Mouse (Mus musculus) thymus, postnatal 4 days (tissue): ENCODE measurements at regions not wholly inside any gene's neighbourhood (a gene's known extent, or its start where the extent isn't known, plus 50 kb on each side); places are given as distances from the start of the nearest gene placed in this dataset.

ENCODE experiments used
- DNase-seq: peaks from one replicate; pipeline ENCODE4 v3.0.0; 2021

DNA sequence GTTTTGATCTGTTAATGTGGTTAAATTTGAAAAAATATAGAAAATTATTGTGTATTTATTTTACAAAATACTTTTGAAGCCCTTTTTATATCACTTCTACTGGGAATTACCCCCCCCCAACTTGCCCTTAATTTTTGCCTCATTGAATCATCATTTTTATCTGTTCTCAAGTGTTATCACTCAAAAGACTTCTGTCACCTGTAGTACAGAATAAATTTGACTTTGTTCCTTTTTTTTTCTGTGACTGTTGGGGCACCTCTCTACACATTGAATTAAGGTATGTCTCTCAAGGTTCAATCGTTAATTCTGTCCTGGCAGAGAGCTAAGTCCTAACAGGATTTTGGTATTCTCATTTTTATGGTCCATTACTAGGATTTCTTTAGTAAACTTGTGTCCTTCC lies 1123.0 kb upstream of the Cited2 start:
- no peak for DNase-seq

DNA sequence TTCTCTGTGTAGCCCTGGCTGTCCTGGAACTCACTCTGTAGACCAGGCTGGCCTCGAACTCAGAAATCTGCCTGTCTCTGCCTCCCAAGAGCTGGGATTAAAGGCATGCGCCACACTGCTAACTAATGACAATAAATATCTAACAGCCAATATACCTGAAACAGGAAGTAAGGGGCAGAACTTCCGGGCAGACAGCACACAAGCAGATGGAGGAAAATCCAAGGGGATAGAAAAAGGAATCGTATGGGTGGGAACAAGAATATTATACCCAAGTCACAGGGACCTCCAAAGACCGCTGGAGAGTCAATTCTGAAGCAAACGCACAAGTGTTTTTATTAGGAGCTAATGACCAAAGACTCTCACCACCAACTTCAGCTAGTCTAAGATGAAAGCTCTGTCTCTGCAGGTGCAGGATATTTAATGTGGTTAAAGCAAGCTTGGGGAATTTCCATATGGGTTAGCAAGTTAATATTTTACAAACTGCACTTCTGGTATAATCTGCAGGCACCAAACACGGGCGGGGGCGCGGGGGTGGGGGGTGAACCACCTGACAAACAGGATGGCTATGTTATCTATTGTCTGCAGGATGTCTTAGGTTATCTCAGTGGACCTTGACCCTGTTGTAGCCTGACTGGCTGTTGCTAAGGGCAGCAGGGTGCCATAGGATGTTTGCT lies 1122.3 kb upstream of the Cited2 start:
- DNase-seq, result no peak

DNA sequence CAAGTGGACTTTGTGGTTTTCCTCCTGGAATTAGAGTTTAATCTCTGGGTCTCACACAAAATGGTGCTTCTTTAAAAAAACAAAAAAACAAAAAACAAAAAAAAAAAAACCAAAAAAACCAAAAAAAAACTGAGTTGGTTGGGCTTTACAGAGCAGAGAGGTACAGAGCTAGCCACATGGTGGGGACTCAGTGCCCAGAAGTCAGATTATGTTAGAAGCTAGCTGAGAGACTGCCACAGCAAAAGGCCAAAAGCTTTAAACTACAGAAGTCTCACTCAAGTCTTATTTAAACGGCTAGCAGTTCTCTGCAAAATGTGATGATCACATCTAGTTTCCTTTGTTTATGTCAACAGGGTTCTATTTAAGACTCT lies 1121.8 kb upstream of the Cited2 start:
- no peak for DNase-seq

DNA sequence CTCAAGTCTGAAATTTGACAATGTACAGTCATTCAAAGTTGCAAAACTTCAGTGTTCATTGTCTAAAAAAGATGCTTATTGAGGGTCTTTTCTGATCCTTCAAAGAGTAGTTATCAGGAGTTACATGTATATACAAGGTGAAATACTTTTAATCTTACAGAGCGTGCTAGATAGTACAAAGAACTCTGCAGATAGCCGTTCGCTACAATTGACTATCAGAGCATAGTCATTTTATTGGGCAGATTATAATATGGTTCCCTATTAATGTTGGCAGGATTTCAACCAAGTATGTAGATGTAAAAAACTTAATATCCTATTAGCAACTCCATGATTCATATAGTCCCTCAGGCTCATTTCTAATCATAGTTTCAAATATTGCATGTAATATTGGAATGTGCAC lies 1114.7 kb upstream of the Cited2 start:
- DNase-seq, result no peak

DNA sequence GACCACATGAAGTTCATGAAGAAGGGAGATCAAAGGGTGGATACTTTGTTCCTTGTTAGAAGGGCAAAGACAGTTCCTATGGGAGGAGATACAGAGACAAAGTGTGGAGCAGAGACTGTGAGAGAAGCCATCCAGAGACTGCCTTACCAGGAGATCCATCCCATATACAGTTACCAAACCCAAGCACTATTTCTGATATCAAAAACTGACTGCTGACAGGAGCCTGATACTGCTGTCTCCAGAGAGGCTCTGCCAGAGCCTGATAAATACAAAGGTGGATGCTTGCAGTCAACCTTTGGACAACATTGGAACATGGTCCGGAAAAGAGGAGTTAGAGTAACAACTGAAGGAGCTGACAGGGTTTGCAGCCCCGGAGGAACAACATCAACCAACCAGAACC lies 1104.3 kb upstream of the Cited2 start:
- no peak for DNase-seq

DNA sequence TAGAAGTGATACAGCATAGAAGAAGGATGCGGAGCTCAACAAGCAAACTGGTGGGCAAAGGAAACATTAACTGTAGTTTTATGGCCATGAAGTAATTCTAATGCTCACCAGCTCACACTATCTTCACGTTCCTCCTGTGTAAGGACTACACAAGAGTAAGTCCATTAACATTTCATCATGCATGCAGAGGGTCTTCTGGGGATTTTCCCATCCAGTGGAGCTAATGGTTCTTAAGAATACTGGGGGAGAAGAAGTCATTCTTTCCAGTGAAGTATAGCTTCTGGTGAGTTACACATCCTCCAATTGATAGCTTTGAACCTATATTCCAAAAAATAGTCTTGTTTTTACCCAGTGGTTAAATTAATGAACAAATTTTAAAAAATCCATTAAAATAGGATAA lies 1103.4 kb upstream of the Cited2 start:
- DNase-seq, result no peak

DNA sequence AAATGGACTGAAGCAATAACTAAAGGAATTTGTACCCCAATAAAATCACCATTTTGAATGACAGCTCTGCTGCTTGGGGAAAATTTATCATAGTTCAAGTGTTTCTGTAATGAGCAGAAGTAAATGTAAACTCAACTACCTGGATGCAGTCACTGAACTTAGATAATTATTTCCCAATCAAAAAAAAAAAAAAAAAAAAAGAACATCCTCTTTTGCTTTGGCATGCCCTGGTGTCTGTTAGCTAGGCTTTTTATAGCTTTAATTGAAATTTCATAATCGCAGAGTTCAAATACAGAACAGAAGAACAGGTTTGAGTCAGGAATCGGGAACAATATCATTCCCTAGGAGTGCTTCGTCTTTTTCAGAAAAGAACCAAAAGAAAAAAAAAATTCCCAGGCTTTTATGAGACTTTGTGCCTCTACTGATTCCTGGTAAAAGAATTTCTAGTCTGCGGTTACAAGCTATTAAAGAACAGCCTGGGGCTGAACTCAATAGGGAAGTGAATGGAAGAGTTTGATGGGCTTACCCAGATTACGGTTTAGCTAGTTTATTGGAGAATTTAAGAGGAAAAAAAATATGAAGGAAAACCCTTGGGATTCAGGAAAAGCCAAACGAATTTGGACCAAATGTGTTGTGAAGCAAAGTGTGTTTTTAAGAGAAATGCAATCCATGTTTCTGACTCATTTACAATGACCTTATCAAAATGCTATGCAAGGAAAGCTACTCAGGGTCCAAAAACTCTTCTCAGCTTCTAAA lies 1102.0 kb upstream of the Cited2 start:
- DNase-seq, result no peak

DNA sequence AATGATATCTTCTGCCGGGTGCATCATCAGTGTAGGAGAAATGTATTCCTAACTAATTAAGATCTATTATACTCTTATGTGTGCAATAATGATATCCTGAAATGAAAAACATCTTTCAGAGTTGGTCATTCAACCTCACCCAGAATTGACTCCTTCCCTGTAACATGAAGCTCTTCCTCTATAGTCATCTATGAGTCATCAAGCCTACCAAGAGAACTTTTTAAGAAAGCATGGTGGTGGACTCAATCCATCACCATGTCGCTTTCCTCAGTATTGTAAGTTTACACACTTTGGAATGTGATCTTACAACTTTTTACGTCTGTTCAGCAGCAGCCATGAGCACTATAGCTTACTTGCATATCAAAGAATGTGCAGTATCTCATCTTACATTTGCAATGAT lies 1100.2 kb upstream of the Cited2 start:
- DNase-seq, result no peak

DNA sequence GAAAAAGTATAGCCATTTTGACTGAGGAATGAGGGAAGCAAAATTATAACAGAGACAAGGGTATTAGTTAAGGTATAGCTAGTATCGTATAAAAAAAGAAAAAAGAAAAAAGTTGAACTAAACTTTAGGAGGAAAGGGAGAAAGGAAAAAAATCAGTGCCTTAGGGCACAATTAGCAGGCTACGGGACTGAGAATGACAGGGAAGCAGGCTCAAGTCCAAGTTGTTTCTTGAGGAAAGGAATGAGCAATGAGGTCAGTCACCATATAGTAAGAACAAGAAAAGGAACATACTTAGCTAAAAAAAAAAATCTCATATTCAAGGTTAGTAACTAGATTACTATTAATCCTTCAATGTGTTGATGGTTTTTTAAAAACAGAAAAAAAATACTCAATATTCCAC lies 1089.8 kb upstream of the Cited2 start:
- no peak for DNase-seq

DNA sequence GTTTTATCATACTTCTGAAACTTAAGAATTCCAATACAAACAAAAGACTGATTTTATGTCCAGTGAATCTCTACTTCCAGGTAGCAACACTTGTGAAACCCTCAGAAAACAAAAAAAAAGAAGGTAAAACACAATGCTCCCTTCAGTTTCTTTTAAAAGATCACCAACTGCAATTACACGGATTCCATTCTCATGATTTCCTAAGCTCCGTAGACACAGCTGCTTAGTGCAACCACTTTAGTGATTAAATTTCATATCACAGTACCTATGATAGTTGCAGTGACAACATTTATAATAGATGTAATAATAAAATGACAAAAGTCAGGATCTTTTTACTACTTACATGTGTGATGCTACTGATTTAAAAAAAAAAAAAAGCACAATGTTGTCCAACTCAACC lies 1087.6 kb upstream of the Cited2 start:
- no peak for DNase-seq

DNA sequence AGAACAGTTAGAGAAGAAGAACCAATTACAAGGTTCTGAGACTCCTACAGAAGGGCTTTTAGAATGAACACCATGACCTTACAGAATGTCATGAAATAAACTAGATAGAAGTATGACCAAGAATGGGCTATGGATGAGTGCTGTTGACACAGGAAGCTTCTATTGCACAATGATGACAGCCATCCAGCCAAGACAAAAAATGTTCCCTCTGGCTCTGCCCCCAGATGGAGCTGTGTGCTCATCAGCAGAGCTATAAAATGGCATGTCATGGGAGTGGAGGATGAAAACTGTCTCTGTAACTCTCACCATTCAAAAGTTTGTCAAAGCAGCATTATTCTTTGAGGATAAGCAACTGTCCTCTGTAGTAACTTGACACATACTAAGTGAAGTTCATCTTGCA lies 1086.0 kb upstream of the Cited2 start:
- DNase-seq, result no peak

DNA sequence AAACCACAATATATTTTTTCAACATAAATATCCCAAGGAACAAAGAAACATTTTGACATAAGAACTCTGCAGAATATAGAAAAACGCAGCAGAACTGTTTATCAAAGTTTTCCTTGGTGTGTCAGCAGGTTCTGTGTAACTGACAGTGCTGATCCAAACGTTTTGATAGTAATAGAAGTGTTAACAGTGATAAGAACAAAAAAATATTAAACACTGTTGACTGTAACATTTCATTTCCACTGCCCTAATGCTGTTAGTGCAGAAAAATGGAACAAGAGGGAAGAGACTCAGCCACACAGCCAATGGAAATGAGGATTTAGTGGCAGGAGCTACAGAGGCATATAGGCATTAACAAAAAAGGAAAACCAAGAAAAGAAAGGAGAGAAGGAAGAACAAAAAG lies 1084.9 kb upstream of the Cited2 start:
- DNase-seq, result no peak

DNA sequence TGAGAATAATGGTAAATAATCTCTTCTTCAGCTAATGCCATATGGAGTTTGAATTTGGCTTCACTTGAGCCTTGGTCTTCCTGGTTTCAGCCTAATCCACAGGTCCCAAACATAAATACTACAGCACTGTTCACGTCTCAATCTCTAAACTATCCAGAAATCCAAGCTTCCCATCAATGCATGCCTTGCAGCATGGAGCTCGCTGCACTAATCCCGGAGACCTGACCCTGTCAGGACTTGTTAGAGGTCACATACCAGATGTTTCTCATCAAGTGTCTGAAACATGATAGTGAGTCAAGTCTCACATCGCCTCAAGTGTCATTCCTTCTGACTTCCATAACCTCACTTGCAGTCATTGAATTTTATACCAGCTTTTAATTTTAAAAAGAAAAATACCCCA lies 1082.9 kb upstream of the Cited2 start:
- no peak for DNase-seq

DNA sequence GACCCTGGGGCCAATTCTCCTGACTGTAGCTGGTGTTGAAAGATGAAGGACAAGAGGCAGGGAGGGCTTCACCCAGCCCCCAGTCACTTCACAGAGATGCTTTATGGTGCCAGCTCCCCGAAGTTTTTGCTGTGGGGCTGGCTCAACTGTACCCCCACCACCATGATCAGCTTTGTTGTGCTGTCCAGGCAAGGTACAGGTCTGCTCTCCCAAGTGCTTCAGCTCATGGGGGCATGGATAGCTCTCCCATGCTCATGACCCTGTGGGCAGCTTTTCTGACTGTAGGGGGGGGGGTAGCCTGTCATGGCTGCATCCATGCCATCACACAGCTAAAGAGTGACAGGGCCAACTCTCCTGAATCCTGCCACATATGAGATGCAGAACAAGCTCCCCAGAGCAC lies 1072.9 kb upstream of the Cited2 start:
- DNase-seq, result no peak

DNA sequence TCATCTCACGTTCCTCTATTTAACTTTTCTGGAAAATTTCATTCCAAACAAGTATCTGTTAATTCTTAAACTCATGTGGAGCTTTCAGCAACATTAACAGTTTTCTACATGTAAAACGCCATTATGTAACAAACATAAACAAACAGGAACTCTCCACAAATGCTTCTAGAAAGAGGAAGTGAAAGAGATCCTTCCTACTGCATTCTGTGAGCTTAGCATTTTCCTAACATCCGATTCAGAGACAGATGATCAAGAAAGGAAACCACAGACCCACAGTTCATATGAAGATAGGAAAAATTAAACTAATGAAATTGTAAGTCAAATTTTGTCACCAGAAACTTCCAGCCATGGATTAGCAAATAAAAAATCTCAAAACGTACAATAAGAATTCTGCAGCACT lies 1070.6 kb upstream of the Cited2 start:
- no peak for DNase-seq

DNA sequence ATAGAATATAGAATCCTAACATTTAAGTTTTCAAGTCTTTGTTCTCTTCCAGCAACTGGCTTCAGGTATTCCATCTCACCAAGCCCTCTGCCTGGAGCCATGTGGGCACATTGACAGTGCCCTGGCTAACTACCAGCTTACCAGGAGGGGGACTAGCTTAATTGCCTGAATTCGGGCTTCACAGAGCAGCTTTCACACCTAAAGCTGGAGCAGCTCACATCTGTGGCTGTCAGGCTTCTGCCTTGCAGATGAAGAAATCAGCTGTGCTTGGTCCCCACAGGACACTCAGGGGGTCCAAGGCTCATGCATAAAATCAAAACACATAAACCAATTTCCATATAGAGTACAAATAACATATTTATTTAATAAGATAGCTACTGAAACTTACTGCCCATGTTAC lies 1058.5 kb upstream of the Cited2 start:
- no peak for DNase-seq

DNA sequence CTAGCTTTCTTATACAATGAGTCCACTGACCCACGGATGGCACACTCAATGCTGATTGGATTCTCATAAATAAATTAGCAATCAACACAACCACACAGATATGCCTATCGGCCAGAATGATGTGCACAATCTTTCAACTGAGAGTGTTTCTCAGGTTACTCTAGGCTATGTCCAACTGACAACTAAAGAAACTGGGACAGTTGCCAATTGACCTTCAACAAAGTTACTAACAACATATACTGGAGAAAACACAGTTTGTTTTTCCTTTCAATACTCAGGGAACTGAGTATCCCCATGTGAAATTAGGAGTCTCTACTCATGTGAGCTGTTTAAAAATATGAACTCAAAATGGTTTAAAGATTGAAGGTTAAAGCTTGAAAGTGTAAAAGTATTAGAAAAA lies 1052.7 kb upstream of the Cited2 start:
- DNase-seq, result no peak

DNA sequence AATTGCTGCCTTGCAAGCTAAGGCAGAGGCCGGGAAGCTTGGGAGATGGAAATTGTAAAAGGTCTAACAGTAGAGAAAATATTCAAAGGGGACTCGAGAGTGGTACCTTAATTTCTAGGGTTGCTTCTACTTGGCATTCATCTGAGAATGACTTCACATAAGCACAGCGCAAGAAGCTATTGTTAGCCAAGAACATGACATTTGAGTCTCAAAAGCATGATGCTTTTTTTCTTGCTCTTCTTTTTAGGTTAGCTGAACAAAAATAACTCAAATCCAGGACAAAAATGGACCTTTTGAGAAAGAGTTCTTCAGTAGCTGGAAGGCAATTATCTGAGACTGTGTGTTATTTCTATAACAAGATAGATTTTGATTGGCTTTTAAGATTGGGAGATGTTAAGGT lies 1042.0 kb upstream of the Cited2 start:
- no peak for DNase-seq

DNA sequence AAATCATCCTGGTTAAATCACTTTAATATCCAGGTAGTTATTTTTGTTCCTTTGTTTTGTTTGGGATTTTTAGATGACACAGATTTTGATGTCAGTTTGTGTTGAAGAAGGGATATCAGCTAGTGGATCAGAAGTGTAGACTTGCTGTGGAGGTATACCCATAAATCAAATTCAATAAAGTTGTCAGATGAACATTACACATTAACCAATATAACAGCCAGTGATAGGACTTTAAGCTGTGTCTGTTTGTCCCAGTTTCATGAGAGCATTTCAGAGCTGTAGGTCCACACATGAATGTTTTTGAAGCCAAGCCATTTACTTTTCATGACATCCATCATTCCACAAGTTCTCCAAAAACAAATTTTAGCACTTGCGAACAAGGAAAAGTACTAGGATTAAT lies 1037.7 kb upstream of the Cited2 start:
- no peak for DNase-seq

DNA sequence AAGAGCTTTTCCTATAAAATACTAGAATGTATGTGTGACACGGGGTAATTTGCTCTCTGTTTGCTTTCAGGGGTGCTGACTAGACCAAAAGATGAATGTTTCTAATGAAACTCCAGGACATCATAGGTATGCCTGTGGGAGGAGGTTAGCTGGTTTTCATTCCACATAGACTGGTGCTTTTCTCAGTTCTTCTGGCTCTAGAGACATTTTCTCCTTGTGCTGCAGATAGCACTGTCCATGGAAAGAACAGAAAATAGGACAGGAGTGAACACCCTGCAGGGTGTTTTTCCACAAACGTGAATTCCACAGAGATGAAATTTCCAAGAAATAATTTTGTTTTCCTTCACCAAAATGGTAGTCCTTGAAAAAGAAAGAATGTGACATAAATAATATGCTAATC lies 1016.0 kb upstream of the Cited2 start:
- no peak for DNase-seq

DNA sequence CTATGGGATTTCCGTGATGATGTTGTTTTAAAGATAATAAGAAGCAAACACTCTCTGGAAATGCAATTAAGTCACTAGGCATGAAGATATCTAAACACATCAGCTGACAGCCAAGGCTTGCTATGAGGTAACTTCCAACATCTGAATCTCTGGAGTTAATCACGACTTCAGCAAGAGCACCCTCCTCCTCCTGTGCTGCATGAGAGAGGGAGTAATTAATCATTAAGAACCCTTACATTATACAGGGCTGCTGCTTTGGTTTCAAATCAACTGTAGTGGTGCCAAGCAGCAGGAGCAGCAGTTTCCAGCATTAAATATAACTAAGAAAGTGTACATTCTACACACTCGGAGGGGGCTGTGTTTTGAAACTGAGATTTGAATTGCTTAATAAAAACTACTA lies 1009.9 kb upstream of the Cited2 start:
- DNase-seq, result no peak

DNA sequence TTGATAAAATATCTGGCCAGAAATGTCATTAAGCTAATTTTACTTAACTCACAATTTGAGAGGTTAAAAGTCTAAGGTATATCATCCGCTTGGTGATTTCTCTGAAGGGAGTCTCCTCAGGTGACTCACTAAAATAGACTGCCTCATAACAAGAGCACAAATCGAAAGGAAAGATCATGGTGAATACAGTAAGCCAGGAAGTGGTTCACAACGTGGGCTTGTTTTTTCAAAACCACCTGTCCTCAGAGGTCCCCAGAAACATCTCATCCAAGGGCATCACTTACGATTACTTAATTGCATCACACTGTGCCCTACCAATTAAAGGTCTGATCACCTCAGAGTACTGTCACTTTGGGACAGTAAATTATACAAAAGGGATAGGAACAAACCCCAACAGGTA lies 1009.0 kb upstream of the Cited2 start:
- no peak for DNase-seq

DNA sequence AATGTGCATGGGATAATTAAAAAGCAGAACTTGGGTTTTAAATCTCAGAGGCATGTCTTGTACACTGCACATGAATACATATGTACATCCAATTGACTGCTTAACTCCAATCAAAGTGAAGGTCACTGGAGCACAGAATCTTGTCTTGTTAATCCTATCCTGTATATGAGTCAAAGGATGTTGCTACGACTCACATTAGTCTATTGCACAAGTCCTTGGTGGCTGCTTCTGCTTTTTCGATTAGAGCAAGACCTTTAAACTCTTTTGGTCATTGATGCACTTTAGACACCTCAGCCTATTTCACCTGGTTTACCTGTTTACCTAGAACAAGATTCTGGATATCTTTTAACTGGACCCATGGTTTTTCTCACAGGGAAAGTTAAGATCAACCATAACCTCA lies 1008.5 kb upstream of the Cited2 start:
- no peak for DNase-seq

DNA sequence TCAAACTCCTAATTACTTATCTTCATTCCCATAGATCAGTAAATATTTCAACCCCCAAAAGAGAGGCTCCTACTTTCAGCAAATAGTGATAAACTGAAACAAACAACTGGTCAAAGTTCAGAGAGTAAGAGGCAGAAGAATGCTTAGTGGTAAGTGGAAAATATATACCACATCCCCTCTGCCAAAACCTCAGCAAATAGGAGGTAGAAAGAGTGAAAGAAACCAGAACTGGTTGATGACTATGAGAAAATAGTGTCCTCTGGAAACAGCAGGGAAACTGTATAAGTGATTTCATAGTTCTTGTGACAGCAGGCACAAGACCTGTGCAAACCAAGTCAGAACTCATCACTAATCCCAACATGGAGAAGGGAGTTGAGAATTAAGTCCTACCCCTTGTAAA lies 980.8 kb upstream of the Cited2 start:
- DNase-seq, result no peak

DNA sequence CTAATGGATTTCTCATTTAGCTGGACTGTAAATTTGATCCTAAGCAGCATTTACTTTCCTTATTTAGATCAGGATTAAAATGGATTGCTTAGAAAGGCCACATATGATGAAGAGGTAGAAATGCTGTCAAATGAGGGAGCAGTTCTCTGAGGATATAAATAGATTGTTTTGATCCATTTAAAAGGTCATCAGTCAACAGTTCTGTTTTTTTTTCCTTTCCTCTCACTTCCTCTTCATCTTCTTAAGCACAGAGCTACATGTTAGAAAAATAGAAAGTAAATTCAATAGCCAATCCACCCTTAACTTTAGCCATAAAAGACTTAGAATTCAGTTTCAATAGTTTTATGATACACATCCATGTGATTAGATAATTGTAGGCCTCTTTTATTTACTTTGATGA lies 971.5 kb upstream of the Cited2 start:
- no peak for DNase-seq
